Mouse (Mus musculus): ENCODE measurements around the gene T2.

The T2 gene

DNA sequence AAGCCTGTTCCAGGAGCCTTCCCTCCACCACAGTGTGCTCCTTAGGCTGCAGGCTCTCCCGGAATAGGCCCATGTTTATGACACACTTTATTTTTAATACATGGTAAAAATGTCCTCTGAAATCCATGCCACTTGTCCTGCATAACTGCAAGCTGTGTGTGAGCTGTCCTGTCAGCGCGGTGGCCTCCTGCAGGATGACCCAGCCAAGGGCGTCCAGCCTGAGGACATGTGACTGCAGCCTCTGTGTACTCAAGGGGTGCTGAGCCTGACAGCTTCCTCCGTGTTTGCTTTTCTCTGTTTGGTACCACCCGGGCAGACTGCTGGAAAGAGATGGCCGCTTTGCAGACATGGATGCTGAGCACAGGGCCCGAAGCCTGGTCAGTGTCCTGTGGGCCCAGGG, 61.1 kb downstream of the T2 start:
- no peak for DNase-seq (ENCODE audit: low spot score in 2 of 2)

GRCm38 (mm10) chr17:8420739-8421138, 64.9 kb downstream of the T2 start:
- no peak for DNase-seq (ENCODE audit: low spot score in 2 of 2)

- DNase-seq (ENCODE audit: low spot score in 2 of 2): no peak
Observed at GRCm38 (mm10) chr17:8421517-8421916, 65.7 kb downstream of the T2 start.

DNA sequence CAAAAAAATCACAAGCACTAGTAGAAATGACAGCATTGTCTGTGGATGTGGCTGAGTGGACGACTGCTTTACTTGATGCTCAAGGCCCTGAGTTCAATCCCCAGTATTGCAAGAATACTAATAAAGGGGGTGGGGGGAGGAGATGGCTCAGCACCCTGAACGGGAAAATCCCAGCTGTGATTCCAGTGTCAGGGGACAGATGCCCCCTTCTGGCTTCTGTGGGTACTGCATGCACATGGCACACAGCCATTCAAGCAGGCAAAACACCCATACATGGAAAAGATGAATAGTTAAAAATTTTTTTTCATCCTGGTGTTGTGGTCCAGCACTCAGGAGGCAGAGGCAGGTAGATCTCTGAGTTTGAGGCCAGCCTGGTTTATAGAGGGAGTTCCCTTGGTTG, 67.5 kb downstream of the T2 start:
- peak; percentile 32 to 45 for DNase-seq (ENCODE audit: low spot score in 2 of 2)

GRCm38 (mm10) chr17:8429436-8429835, 73.6 kb downstream of the T2 start:
- no peak for DNase-seq (ENCODE audit: low spot score in 2 of 2)

DNA sequence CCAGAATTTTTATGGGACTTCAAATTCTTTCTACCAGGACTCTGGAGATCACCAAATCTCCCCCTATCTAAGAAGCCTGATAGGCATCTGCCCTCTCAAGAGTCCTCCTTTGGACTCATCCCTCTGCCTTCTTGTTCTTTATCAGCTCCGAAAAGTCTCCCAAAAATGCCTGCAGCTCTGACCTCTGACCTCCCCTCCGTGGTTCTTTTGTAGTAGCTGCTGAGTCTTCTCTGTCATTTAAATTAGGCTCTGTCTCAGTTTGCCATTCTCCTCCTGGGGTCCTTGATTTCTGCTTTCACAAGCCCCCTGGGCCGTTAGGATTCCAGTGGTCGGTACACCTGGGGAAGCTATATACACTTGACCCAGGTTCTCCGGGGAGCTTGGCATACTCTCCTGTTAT, 74.1 kb downstream of the T2 start:
- DNase-seq (ENCODE audit: low spot score in 2 of 2): no peak

- DNase-seq (ENCODE audit: low spot score in 2 of 2): no peak
Observed at GRCm38 (mm10) chr17:8432179-8432800, 76.5 kb downstream of the T2 start.

- no peak for DNase-seq (ENCODE audit: low spot score in 2 of 2)
Observed at GRCm38 (mm10) chr17:8433121-8433977, 77.6 kb downstream of the T2 start.

DNA sequence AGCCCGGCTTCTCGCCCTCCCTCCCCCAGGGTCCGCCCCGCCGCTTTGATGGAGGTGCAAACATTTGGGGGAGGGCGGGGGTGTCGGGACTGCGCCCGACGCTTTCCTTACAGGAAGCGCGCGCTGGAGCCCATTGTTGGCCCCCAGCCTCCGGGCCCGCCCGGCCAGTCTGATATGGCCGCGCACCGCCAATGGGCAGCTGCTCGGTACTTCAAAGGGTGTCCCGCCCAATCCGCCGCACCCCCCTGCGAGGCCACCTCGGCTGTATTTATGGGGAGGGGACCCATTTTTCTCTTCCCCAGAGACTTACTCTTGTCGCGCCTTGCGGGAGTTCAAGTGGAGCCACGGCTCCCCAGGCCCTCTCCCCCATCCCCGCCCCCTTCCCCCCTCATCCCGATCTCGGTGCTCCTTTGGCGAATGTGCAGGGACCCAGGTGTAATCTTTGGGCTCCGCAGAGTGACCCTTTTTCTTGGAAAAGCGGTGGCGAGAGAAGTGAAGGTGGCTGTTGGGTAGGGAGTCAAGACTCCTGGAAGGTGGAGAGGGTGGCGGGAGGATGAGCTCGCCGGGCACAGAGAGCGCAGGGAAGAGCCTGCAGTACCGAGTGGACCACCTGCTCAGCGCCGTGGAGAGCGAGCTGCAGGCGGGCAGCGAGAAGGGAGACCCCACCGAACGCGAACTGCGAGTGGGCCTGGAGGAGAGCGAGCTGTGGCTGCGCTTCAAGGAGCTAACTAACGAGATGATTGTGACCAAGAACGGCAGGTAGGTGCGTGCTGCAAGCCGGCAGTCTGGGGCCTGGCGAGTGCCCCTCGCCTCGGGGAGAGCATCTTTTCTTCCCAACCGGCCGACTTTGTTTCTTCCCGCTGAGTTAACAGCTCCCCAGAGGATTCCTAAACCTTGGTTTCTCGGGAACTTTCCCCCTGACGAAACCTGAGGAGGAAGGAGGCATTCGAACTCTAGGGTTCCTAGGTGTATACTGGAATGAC, 78.5 kb downstream of the T2 start, which contains the start of gene T:
Gene T, plus strand, starts transcription at position 446 of the 983 bp plus-strand sequence.
- no peak for DNase-seq (ENCODE audit: low spot score in 2 of 2)

GRCm38 (mm10) chr17:8436184-8436583, 80.4 kb downstream of the T2 start:
- no peak for DNase-seq (ENCODE audit: low spot score in 2 of 2)

- no peak for DNase-seq (ENCODE audit: low spot score in 2 of 2)
Observed at GRCm38 (mm10) chr17:8444062-8444461, 88.3 kb downstream of the T2 start.

- no peak for DNase-seq (ENCODE audit: low spot score in 2 of 2)
Observed at GRCm38 (mm10) chr17:8447676-8448192, 91.9 kb downstream of the T2 start.

DNA sequence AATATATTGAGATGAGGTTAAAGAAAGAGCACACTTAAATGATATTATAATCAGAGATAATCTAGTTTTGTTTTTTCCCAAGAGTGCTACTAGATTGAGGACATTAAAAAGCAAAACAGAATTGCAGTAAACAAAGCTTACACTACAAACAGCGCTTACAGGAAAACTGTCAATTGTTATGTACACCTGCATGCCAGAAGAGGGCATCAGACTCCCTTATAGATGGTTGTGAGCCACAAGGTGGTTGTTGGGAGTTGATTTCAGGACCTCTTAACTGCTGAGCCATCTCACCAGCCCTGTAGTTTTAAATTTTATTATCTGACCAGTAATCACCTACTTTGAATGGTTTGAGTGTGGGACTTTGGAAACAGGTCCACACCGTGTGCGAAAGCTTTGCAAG, 92.5 kb downstream of the T2 start:
- no peak for DNase-seq (ENCODE audit: low spot score in 2 of 2)

DNA sequence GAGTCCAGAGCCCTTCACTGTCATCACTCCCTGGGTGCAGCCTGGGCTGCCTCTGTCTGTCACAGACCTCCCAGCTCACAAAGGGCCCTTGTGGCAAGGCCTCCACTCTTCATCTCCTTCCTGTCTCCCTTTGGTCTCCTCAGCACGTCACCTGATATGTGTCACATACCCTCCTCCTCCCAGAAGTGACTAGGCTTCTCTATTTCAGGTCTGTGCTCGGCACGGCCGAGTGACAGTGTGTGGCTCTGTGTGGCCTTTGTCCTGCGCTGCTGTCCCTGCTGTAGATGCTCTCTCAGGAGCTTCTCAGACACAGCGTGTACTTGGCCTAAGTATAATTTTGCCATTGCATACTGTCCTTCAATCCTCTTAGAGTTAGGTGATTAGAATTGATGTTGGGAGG, 99.4 kb downstream of the T2 start:
- no peak for DNase-seq (ENCODE audit: low spot score in 2 of 2)

GRCm38 (mm10) chr17:8455601-8456000, 99.8 kb downstream of the T2 start:
- DNase-seq (ENCODE audit: low spot score in 2 of 2): no peak

DNA sequence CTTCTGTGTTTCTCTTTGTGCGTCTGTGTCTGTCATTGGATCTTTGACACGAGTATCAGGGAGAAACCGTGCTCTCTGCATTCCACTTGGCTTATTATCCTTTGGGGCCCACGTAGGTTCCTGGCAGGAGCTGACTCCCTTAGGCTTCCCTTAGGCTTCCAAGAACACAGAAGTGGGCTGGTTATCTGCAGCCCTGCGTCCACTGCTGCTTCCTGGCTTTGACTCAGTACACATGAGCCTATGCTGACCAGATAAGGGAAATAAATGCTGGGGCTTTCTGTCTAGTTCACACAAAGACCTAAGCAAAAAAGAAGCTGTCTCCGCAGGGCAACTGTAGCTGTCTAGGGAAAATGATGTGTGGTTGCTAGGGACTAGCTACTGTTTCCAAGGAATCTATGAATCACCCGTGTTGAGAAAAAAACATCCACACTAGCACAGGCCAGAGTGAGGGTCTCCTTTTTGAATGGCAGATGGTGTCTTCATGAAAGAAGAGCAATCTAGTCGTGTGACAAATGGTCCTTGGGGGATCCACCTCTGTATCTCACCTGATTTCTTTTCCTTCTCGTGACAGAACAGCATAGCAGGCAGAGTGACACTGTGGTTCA, 101.2 kb downstream of the T2 start:
- DNase-seq (ENCODE audit: low spot score in 2 of 2): no peak

DNA sequence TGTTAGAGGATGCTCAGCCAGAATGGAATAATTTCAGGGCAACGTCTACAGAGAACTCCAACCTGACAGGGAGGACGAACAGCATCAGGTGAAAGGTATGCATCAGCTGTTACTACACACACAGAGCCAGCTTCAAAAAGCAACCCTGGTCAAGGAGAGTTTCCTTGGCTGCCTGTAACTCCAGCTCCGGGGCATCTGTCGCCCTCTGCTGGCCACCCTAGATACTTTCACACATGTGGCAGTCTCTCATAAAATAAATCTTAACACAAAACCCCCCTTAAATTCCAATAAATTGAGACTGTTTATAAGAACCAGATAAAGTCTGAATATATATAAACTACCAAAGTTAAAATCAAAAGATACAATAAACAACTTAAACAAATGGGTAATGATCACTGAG, 105.8 kb downstream of the T2 start:
- DNase-seq (ENCODE audit: low spot score in 2 of 2): peak; percentile 41 to 70

DNA sequence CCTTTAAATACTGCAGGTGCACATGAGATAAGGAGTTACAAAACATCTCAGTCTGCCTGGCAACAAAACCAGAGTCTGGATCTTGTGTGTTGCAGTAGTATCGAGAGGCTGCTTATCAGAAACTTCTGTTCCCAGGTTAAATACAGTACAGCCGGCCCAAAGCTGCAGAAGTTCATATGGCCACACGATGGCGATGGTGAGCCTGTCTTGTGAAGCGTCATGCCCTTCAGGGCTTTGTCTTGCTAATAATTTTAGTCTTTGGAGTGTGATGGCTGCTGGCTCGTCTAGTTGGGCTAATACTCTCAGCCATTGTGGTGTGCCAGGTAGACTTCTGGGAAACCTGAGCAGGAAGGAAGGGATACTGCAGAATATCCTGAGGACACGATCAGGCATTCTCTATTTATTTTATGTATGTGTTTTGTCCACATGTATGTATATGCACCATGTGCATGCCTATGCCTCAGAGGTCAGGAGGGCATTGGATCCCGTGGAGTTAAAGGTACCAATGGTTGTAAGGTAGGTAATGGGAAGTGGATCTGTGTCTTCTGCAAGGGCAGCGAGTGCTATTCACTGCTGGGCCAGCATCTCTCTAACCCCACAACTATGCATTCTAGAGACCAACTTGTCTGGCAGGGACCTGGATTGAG, 107.8 kb downstream of the T2 start:
- DNase-seq (ENCODE audit: low spot score in 2 of 2): peak; percentile 69 to 79

DNA sequence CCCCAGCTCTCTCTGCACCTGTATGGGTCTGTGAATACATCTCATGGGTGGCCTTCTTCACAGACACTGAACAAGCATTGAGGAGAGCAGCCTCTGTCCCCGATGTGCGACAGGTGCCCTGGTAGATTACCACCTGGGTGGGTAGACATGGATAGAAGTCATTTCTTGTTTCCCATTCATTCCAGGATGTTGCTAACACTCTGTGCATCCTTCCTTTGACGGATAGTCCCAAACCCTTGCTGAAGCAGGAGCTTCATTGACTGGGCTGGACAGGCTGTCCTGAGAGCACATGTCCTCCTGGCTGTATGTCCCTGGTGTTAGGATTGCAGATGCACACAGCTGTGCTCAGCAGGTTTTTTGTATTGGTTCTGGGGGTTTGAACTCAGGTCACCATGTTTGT, 112.0 kb downstream of the T2 start:
- DNase-seq (ENCODE audit: low spot score in 2 of 2): no peak

DNA sequence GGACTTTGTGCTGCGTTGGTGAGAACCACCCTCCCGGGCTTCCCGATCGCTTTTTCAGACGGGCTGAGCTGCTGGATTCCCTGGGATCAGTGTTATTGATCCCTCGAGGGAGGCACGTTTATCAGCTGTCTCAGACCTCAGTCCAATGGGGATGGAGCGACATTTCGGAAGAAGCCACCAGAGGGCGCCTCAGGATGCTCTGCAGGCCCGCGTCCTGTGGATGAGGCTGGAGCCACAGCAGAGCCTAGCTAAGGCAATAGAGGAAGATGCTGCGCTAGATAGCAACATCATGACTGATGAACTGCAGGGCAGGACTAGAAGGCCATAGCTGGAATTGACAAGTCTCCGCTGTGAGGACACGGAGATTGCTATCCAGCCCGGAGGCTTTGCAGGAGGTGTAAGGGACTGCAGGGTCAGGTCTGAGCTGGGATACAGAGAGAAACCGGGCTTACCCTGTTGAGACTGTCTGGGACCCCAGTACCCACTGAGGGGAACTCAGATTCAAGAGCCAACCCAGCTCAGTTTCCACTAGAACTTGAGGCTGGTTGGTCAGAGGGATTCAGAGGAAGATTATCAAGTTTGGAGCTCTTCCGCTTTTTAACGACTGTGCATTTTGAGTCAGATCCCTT, 113.0 kb downstream of the T2 start:
- DNase-seq (ENCODE audit: low spot score in 2 of 2): peak; percentile 89 to 93
